Mouse (Mus musculus): Measurements from ENCODE around the gene Grin3b.

Gene Grin3b

DNA sequence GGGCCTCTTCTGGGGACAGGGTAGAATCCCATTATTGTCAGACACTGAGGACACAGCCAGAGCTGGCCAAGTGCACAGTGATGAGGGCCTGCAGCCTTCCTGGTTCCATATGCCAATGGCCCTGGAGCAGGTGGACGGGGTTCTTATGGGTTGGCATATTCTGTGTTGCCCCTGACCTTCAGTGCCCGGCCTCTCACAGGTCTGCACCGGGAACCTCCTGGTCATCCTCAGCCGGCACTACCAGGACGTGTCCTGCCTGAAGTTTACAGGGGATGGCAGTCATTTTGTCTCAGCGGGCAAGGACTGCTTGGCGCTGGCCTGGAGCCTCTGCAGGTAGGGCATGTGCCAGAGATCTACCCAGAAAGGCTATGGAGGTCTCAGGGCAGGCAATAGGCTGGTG, 5.8 kb upstream of the Grin3b start:
- no peak for DNase-seq (ENCODE audit: low read depth in 1 of 2, low spot score in 2 of 2)

- DNase-seq (ENCODE audit: low read depth in 1 of 2, low spot score in 2 of 2): no peak
These were observed 5.2 kb upstream of the Grin3b start for GRCm38 (mm10) chr10:79965325-79965724.

GRCm38 (mm10) chr10:79966886-79967400, 3.6 kb upstream of the Grin3b start:
- DNase-seq (ENCODE audit: low read depth in 1 of 2, low spot score in 2 of 2): no peak

DNA sequence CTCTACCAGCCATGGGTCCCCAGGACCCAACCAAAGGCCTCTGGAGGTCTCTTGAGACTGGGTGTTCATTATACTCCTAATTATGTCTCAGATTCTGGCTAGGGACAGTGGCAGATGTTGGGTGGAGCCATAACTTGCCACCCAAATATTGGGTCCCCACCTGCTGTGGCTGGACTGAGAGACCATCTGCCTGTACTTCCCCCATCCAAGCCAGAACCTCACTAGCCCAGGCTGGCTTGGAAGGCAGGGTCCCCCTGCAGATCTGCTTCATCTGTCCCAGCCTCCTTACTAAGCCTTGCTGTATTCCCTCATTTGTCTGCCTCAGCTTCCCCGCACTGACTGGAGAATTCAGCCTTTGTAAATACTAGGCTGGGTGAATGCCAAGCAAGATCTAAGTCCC, 2.3 kb upstream of the Grin3b start:
- DNase-seq (ENCODE audit: low read depth in 1 of 2, low spot score in 2 of 2): no peak

DNA sequence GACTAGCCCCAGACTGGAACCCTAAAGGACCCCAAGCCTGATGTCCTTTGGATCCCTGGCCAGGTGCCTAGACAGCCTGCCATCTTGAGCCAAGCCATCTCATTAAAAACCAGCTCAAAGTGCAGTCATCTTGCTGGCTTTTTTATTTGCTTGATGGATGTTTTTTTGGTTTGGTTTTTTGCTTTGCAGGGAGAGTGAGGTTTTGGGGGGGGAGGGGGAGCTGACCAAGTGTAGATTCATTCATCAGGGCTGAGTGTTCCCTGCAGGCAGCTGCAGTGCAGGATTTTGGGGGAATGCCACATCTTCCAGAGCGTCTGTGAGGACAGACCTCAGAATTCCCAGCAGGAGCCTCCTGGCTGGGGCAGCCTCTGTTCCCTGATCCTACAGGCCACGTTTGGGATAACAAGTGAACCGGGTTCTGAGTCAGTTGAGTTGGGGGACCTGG, 1.4 kb upstream of the Grin3b start:
- no peak for DNase-seq (ENCODE audit: low read depth in 1 of 2, low spot score in 2 of 2)

DNA sequence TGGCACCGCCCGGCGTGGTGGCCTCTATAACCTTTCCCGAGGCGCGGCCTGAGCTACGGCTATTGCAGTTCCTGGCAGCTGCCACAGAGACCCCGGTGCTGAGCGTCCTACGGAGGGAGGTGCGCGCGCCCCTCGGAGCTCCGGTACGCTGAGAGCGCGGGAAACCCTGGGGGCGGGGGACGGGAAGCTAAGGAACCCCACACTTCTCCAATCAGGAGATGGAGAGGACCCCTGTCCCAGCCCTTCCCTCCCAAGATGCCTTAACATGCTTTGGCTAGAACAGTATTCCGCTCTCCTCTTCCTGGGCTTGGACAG, 625 bp downstream of the Grin3b start:
- no peak for DNase-seq (ENCODE audit: low read depth in 1 of 2, low spot score in 2 of 2)

DNA sequence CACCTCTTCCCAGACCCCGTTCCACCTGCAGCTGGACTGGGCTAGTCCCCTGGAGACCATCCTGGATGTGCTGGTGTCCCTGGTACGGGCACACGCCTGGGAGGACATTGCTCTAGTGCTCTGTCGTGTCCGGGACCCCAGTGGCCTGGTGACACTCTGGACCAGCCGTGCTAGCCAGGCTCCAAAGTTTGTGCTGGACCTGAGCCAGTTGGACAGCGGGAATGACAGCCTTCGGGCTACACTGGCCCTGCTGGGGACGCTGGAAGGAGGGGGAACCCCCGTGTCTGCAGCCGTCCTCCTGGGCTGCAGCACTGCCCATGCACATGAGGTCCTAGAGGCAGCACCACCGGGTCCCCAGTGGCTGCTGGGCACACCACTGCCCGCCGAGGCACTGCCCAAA, 2.3 kb downstream of the Grin3b start:
- no peak for DNase-seq (ENCODE audit: low read depth in 1 of 2, low spot score in 2 of 2)

DNA sequence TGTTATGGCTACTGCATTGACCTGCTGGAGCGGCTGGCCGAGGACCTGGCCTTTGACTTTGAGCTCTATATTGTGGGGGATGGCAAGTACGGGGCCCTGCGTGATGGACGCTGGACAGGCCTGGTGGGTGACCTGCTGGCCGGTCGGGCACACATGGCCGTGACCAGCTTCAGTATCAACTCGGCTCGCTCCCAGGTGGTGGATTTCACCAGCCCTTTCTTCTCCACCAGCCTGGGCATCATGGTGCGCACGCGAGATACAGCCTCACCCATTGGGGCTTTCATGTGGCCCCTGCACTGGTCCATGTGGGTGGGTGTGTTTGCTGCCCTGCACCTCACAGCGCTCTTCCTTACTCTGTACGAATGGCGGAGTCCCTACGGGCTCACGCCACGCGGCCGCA, 3.6 kb downstream of the Grin3b start:
- no peak for DNase-seq (ENCODE audit: low read depth in 1 of 2, low spot score in 2 of 2)

DNA sequence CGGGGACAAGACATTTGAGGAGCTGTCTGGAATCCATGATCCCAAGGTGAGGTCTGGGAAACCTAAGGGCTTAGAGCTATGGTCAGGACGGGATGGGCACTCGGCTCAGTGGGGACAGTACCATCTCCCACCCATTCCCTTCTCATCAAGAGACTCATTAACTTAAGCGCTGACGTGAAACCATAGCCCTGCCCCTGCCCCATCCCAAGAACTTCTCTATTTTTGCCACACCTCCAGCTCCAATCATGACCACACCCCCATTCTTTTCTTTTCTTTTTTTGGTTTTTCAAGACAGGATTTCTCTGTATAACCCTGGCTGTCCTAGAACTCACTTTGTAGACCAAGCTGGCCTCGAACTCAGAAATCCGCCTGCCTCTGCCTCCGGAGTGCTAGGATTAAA, 4.2 kb downstream of the Grin3b start:
- no peak for DNase-seq (ENCODE audit: low read depth in 1 of 2, low spot score in 2 of 2)

DNA sequence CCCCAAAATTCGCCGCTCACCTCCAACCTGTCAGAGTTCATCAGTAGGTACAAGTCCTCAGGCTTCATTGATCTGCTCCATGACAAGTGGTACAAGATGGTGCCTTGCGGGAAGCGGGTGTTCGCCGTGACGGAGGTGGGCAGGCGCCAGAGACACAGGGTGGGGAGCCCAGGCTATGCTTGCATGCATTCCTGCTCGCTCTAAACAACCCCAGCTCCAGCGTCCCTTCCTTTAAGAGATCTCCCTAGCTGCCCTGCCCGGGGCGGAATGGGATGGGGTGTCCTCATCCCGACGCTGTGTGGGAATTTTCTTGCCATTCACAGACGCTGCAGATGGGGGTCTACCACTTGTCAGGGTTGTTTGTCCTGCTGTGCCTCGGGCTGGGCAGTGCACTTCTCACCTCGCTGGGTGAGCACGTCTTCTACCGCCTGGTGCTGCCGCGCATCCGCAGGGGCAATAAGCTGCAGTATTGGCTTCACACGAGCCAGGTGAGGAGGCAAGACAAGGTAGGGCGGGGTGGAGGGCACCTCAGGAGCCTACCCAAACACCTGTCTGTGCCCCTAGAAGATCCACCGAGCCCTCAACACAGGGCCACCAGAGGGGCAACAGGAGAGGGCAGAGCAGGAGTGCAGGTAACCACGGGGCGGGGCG, 5.7 kb downstream of the Grin3b start:
- DNase-seq (ENCODE audit: low read depth in 1 of 2, low spot score in 2 of 2): no peak

GRCm38 (mm10) chr10:79976722-79977107, 6.2 kb downstream of the Grin3b start:
- DNase-seq (ENCODE audit: low read depth in 1 of 2, low spot score in 2 of 2): no peak

DNA sequence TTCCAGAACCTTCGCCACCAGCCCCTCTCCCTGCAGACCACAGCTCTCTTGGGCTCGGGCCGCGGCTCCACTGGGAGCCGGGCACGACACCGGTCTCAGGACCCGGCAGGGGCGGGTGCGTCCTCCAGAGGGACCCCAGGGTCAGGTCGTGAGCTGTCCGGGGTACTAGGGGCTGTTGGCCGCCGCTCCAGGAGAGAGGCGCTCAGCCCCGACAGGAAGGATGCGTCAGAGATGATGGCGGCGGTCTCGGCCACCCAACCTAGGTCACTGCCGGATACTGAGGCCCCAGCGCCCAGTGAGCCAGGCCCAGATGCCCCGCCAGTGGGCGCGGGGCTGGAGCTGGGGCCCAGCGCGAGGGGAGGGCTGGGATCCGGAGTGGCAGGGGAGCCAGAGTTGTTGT, 6.8 kb downstream of the Grin3b start:
- no peak for DNase-seq (ENCODE audit: low read depth in 1 of 2, low spot score in 2 of 2)

GRCm38 (mm10) chr10:79978061-79978460, 7.5 kb downstream of the Grin3b start:
- DNase-seq (ENCODE audit: low read depth in 1 of 2, low spot score in 2 of 2): no peak

DNA sequence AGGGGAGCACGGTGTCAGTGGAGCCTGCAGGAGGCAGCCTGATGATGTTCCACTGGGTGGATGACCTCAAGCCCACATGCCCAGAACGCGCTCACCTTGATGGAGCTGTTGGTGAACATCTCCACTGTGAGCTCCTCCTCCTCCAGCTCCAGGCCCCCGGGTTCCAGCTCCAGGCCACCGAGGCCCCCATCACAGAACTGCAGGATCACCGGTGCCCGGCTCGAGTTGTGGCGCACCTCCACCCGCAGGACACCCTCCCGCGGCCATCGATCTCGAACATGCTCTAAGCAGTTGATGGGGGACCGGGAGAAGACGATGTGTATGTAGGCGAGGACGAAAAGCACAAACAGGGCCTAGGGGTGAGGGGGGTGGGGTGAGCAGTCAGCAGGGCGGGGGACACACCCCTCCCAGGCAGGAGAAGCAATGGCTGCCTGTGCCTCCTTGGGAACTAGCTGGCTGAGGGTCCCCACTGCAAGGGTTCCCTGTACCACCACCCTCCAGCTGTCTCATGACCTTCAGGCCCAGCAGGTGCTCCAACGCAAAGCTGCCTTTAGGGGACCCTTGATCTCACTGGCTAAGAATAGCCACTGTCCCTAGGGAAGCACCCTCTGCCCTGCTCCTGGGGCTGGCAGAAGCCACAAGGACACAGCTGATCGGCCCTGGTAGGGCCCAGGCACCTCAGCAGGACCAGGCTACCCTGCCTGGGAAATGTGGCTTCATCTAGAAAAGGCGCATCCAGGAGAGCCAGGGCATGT, 9.1 kb downstream of the Grin3b start:
- no peak for DNase-seq (ENCODE audit: low read depth in 1 of 2, low spot score in 2 of 2)

DNA sequence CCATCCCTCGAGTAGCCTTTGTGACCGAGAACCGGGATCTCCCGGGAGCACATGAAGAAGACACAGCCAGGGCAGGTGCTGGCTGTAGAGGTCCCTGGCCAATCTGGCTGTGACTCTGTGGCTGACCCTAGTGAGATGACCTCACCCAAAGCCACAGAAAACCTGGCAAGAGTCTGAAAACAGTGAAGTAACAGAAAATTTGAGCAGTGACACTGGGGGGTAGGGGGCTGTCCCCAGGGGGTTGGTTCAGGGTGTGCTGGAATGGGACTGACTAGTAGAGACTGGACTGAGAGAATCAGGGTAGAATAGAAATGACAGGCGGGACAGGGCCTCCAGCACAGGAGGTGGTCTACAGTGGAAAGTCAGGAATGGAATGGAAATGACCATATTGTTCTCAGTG, 12.7 kb downstream of the Grin3b start:
- no peak for DNase-seq (ENCODE audit: low read depth in 1 of 2, low spot score in 2 of 2)

DNA sequence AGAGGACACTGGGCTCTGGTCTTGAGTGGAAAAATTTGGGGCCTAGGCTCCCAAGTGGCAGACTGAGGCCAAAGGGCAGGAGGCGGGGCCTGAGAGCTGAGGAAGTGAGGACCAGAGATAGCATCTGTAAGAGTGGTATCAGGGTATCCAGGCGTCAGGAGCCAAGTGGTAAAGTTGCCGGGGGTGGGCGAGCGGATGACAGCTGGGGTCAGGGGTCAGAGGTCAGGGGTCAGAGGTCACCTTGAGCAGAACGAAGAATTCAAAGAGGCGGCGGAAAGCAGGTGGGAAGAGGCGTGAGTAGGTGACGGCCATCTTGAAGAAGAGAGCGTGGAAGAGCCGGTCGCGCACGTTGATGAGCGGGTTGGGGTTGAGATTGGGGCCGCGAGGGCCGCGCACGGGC, 13.2 kb downstream of the Grin3b start:
- DNase-seq (ENCODE audit: low read depth in 1 of 2, low spot score in 2 of 2): peak in 1 of 2 experiments; percentile 62

- peak in 1 of 2 experiments; percentile 79 for DNase-seq (ENCODE audit: low read depth in 1 of 2, low spot score in 2 of 2)
These were observed 13.8 kb downstream of the Grin3b start, which contains the start of gene Tmem259 for GRCm38 (mm10) chr10:79984195-79984816. Gene Tmem259 (minus strand): TSS chr10:79984330.

DNA sequence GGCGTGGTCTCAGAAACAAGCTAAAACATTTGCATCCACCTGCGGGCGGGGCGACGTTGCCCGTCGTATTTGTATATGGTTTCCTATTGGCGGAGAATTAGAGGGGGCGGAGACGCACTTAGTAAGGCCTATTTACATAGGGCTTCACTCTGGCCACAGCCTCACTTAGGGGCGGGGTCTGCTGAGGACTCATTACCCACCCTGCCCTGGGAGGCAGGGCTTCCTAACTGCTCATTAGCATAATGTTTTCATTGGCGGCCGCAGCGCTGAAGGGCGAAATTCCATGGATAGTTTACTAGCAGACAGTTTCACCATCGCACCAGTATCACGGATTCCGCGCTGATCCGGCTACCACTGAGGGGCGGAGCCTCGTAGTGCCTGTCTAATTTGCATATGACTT, 14.4 kb downstream of the Grin3b start:
- peak; percentile 91 to 92 for DNase-seq (ENCODE audit: low read depth in 1 of 2, low spot score in 2 of 2)

- peak in 1 of 2 experiments; percentile 43 for DNase-seq (ENCODE audit: low read depth in 1 of 2, low spot score in 2 of 2)
These were observed 15.1 kb downstream of the Grin3b start for GRCm38 (mm10) chr10:79985334-79986231.

GRCm38 (mm10) chr10:79986232-79986878, 15.8 kb downstream of the Grin3b start:
- no peak for DNase-seq (ENCODE audit: low read depth in 1 of 2, low spot score in 2 of 2)

DNA sequence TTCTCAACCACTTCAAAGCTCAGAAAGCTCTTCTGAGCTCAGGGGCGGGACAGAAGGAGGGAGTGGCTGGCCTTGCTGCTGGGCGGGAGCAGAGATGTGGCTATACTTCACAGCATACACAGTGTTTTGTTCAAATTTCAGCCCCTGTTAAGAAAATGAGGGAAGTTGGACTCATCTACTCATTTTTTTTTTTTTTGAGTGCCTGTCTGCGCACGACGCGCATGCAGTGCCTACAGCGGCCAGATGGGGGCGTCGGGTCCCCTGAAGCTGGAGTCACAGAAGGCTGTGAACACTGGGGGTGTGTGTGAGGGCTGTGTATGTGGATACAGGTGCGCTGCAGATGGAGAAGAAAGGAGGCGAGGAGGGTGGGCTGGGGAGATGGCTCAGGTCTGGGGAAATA, 16.4 kb downstream of the Grin3b start:
- DNase-seq (ENCODE audit: low read depth in 1 of 2, low spot score in 2 of 2): peak; percentile 74 to 93

All from monocyte, adult 2 months (primary cell).